Mouse (Mus musculus) monocyte, adult 59 days (primary cell): ENCODE results near the gene Olfr868. TPM values are rescaled to one million over a fixed set of nuclear protein-coding genes. Genes with fewer than 3 reads are reported as not detected.

Source experiments
- total RNA-seq, 2 experiments: library from RNA; stranded (reverse); gene quantifications; one replicate each; pipeline ENCODE4 v1.2.4; 2023

Olfr868 gene
- total RNA-seq, result not detected

DNA sequence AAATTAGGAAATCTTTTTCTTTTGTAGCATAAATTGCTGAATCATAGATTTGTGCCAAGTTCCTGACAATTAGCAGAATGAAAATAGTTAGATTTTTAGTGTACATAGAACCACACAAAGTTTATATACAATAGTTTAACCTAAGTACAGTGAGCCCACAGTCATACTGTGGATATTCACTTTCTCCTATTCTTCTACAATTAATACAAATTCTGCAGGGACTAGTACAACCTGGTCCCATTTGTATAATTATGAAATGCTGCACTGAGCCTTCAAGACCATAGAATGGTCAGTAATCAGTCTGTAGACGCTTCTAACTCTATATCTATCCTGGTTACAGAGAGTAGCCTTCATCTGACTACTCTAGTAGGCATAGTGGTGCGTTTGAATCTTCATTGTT is at the start of gene Olfr868:
Olfr868 (plus strand) TSS at position 301 of the 400 bp plus-strand sequence.

DNA sequence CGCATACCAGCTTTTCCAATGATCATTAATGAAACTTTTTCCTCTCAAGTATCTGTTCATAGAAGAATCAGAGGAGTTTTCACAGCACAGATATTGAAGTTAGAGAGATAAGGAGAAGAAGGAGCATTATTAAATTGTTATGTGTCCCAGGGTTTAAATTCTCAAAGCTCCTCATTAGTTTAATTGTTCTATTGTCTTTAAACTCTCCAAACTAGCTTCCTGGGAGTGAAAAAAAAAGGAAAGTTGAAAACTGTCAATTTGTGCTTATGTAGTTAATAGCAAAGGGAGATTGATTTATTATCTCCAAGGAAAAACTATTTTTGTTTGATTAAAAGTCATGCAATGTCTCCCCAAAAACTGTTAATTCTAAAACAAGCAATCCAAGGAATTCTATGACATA is 41.0 kb upstream of the Olfr868 start, which contains the start of gene Olfr867:
Olfr867 (minus strand) TSS at position 101 of the 400 bp plus-strand sequence.

DNA sequence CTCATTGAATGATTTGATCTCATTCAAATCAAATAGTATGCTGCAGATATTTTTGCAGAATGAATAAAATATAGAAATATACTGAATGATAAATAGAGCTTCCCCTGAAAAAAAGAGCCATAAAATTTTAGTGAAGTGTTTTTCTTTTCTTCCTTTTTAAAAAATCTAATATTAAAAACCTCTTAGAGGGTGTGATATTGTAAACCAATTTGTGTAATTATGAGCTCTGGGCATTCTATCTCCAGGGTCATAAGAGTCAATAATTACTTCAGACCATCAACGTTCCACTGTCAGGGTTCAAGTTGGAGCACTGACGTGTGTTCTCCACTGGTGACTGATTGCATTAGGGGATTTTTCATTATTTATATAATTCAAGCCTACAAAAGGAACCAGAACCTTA is 30.3 kb downstream of the Olfr868 start, which contains the start of gene Olfr869:
Olfr869 (plus strand) TSS at position 301 of the 400 bp plus-strand sequence.

Other genes with a start within 250 kb of the Olfr868 start
- not detected for gene Olfr860, start 248.9 kb upstream of the Olfr868 start, total RNA-seq
- gene Olfr862, start 210.6 kb upstream of the Olfr868 start, total RNA-seq, result not detected
- not detected for gene Olfr77, start 181.8 kb upstream of the Olfr868 start, total RNA-seq
- gene Olfr866, start 70.6 kb upstream of the Olfr868 start, total RNA-seq, result not detected
- not detected for gene Olfr867, start 41.1 kb upstream of the Olfr868 start, total RNA-seq
- gene Olfr869, start 30.4 kb downstream of the Olfr868 start, total RNA-seq, result not detected
- gene Olfr870, start 75.4 kb downstream of the Olfr868 start, total RNA-seq, result not detected
- gene Olfr871, start 113.6 kb downstream of the Olfr868 start, total RNA-seq, result not detected
- gene Olfr872, start 138.5 kb downstream of the Olfr868 start, total RNA-seq, result not detected
- gene Olfr39, start 183.7 kb downstream of the Olfr868 start, total RNA-seq, result not detected
- not detected for gene Olfr873, start 199.9 kb downstream of the Olfr868 start, total RNA-seq
- not detected for gene Olfr18, start 237.5 kb downstream of the Olfr868 start, total RNA-seq